Mouse (Mus musculus) T-helper 2 cell (primary cell): ENCODE data around the gene Synm.

ENCODE experiments used
- in situ Hi-C: fragments of 300-600 bp; cut with MboI, MseI; formaldehyde crosslinking; loops from one replicate; pipeline ENCODE4 v1.15.1; 2025; ENCODE audit warnings: high pct_unique_total_duplicates

Synm gene

DNA sequence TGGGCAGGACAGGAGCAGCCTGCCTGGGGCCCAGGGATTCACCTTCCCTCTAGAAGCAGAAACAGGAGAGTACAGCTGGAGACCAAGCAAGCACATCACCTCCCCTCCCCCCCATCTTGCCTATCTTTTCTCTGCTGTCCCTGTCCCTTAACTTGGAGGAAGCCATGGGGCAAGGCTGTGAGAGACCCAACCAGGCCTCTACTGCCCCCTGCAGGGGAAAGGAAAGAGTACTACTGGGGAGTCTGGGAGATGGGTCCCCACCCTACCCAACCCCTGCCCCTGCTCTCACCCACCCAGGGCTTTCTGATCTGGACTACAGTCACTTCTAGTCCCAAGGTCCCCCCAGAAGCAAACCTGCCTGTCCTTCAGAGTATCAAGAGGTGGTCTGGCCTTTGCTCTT is 58.7 kb downstream of the Synm start:
- in situ Hi-C loops: no loop called here

GRCm38 (mm10) chr7:67699301-67699700 is 60.2 kb downstream of the Synm start:
- in situ Hi-C loops: no loop called here

DNA sequence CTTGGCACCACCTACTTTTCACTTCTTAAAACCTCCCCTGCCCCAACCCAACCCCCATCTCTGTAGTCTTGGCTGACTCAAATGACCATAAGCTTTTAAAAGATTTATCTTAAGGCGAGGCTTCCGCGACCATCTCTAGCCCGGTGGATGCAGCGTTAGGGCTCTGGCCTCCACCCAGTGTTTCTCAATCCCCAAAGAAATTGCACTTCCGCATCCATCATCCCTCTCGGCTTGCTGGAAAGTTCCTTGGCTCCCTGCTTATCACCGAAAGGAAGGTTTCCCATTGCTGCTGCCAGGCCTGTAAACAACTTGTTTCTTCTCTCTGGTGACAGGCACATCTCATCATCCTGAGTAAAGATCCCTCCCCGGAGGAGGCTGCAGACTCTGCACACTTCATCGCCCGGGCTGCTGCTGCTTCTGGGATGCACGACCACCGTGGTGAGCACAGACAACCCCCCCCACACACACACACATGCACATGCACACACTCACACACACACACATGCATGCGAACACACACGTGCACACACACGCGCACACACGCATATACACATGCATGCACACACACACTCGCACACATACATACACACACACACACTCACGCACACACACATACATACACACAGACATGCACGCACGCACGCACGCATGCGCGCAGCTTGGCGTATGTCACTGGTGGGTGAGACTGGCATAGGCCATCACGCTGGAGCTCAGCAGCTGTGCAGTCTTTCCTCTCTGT is 61.5 kb downstream of the Synm start:
- in situ Hi-C loops: no loop called here

GRCm38 (mm10) chr7:67695906-67696305 is 63.6 kb downstream of the Synm start:
- in situ Hi-C loops: no loop called here

DNA sequence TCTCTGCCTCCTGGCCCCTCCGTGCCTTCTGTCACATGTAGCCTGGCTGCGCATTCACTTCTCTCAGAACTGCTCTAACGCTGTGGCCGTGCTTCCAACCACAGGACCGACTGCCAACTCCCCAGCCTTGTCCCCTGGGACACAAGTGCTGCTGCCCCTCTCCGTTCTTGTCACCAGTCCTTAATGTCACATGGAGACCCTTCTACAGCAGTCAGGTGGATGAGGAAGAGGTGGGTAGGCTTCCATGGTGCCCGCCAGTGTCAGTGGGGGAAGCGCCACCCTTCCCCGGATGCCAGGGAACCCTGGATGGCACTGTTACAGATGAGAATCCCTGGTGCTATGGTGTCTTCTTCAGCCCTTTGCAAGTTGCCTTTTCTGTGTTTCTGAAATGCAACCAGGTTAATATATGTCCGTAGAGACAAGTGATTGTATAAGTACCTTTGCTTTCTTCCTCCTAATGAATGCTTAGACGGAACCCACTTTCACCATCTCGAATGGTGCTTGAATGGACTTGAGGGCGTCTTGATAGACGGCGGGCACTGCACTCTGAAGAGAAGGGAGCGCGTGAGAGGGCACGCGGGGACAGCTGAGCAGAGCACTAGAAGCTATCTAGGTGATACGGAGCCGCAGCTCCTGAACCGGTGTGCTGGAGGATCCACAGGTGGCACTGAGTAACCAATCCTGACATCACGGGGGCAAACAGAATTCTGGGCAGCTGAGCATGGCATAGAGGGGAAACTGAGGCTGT is 66.6 kb downstream of the Synm start:
- in situ Hi-C loops: no loop called here

GRCm38 (mm10) chr7:67692141-67692540 is 67.4 kb downstream of the Synm start:
- in situ Hi-C loops: no loop called here

GRCm38 (mm10) chr7:67691036-67691435 is 68.5 kb downstream of the Synm start:
- in situ Hi-C loops: no loop called here

DNA sequence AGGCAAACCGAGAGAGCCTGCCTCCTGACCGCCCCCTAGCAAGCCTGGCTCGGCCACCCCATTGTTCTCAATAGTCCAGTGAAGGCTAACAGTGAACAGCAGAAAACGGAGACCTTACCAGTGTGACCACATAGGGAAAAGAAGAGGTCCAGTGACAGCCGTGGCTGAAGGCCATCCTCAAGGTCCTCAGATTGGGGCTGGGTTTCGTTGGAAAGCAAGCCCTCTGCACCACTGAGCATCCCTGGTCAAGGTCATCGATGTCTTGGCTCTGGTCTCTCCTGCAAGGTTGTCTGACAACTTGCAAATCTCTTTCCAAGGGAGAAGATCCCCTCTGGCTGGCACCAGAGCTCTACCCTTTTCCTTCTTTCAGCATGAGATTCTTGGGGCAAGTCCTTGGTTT is 69.7 kb downstream of the Synm start:
- in situ Hi-C loops: no loop called here

GRCm38 (mm10) chr7:67688281-67688680 is 71.3 kb downstream of the Synm start:
- in situ Hi-C loops: no loop called here

DNA sequence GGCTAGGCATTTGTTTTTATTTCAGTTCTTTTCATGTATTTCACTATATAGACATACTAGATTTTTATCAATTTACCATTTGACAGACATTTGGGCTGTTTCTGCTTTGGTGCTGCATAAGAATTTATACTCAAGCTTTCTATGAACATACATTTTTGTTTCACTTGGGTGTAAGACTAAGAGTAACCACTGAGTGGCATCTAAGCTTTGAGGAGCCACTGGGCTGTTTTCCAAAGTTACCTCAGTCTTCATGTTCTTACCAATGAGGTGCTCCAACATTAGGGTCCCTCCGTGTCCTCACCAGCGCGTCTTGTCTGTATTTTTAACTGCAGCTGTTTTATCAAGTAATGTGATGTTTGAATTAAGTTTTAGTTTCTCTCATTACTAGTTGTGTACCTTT is 73.0 kb downstream of the Synm start:
- in situ Hi-C loops: no loop called here

DNA sequence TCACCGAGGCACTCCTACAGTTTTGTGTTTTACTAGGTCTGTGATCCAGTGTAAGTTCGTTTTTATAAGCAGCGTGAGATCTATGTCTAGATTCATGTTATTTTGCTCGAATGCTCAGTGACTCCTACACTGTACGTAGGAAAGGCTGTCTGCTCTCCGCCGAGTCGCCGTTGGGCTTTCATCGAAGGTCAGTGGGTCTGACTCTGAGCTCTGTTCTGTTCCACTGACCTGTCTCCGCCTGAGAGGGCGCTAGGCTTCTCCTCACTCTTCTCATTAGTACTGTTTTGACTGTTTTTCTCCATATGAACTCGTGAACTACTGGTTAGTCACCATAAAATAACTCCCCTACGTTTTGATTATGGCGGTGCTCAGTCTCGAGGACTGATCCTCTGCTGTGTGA is 76.5 kb downstream of the Synm start:
- in situ Hi-C loops: no loop called here

DNA sequence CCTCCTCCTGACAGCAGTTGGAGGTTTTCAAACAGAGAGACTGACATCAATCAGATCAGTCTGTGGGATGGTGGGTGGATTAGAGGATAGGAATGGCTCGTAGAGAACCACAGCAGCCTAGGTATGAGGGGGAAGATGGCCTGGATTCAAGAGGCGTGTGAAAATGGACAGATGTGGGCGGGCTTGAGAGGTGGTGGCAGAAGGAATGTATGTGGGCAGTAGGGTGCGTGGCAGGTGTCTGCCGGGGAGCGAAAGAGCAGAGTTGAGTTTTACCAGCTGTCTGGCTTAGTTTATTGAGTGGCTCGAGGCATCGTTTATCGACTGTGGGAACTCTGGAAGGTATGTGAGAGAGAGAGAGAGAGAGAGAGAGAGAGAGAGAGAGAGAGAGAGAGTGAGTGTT is 78.5 kb downstream of the Synm start:
- in situ Hi-C loops: no loop called here
